Mouse (Mus musculus): ENCODE data around the gene Qrich2.

DNA sequence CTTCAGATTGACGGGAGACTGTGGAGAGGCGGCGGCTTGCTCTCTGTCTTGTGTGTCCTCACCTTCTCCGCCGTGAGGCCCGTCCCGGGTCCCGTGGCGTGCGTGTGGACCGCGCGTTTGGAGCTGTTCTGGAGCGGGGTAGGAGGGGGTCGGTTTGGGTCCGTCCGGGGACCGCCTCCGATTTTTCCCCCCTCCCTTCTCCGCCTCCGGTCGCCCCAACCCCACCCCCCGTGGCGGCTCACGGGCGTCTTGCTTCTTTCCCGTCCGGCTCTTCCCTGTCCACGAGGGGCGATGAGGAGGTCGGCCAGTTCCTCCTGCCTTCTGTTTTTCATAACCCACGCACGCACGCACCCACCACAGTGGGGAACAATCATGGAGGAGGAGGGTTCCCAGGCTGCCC is 32.6 kb upstream of the Qrich2 start:
- TF ChIP-seq POLR2A (IDR thresholded peaks at IDR 0.05; ENCODE audit: extremely low read depth, insufficient read depth, low read length), result no peak
- no peak for TF ChIP-seq CTCF (IDR thresholded peaks at IDR 0.05; ENCODE audit: extremely low read depth, insufficient read depth, low read length)

Measured in cortical plate, adult 2 months (tissue).